Mouse (Mus musculus): ENCODE measurements around the gene Pip4k2c. TPM values are rescaled to one million over a fixed set of nuclear protein-coding genes. Genes with fewer than 3 reads are reported as not detected.

The Pip4k2c gene
- polyA plus RNA-seq, 2 experiments: 22.0 to 33.1 TPM

DNA sequence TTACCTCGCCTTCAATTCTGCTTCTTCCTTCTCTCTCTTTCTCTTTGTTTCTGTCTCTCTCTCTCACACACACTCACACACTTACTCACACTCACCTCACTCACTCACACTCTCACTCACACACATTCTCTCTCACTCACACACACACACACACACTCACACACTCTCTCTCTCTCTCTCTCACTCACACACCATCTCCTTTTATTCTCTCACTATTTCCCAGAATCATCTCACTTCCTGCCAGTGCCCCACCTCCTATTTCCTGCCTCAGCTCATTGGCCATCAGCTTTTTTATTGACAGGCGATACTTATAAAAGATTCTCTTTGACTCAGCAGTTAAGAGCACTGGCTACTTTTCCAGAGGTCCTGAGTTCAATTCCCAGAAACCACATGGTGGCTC, 7.0 kb upstream of the Pip4k2c start:
- H3K4me3 ChIP-seq (replicated peaks; ENCODE audit: low read length): no peak overlapping the region
- no peaks in the 10 kb centered on the region for H3K9me3 ChIP-seq (ENCODE audit: control insufficient read depth, low read length)
- H3K36me3 ChIP-seq (ENCODE audit: control insufficient read depth, insufficient read depth, low read length): no peaks in the 10 kb centered on the region
- H3K4me1 ChIP-seq (ENCODE audit: control insufficient read depth, insufficient read depth, low read length): no peaks in the 10 kb centered on the region
- DNase-seq (ENCODE audit: low spot score): no peak
- H3K27ac ChIP-seq (replicated peaks; ENCODE audit: low read depth, low read length): no peak overlapping the region
- no peak overlapping the region for H3K9ac ChIP-seq (ENCODE audit: low read depth, low read length, severe bottlenecking)
- ATAC-seq (ENCODE audit: low FRiP score, low read depth): no peak
- no peak for TF ChIP-seq POLR2A (IDR thresholded peaks at IDR 0.05; ENCODE audit: borderline replicate concordance, extremely low read depth, insufficient read depth, insufficient read length)
- no peak overlapping the region for H3K4me2 ChIP-seq (replicated peaks; ENCODE audit: low read depth, low read length, severe bottlenecking)
- WGBS: 94% methylated on average over 2 of the region's 2 CpGs
- H3K27me3 ChIP-seq (ENCODE audit: control insufficient read depth, insufficient read depth, low read length): no peaks in the 10 kb centered on the region

DNA sequence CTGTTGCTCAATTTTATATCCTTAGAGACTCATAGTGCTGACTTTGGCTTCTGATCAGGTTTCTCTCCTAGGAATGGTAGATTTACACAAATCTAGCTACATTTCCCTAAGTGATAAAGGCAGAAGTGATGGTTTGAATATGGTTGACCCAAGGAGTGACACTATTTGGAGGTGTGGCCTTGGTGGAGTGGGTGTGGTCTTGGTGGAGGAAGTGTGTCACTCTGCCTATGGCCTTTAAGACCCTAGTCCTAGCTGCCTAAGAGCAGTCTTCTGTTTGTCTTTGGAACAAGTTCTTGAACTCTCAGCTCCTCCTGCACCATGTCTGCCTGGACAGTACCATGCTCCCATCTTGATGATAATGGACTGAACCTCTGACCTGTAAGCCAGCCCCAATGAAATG, 5.8 kb upstream of the Pip4k2c start:
- Histone ChIP-seq H3K9me3 (ENCODE audit: control insufficient read depth, low read length) (no peaks in the 10 kb centered on the region), H3K27me3 (ENCODE audit: control insufficient read depth, insufficient read depth, low read length) (no peaks in the 10 kb centered on the region), H3K27ac (replicated peaks; ENCODE audit: low read depth, low read length) (no peak overlapping the region), H3K4me2 (replicated peaks; ENCODE audit: low read depth, low read length, severe bottlenecking) (no peak overlapping the region), H3K4me3 (replicated peaks; ENCODE audit: low read length) (no peak overlapping the region), H3K4me1 (ENCODE audit: control insufficient read depth, insufficient read depth, low read length) (no peaks in the 10 kb centered on the region), H3K9ac (ENCODE audit: low read depth, low read length, severe bottlenecking) (no peak overlapping the region), H3K36me3 (ENCODE audit: control insufficient read depth, insufficient read depth, low read length) (no peaks in the 10 kb centered on the region)
- ATAC-seq (ENCODE audit: low FRiP score, low read depth) (no peak), DNase-seq (ENCODE audit: low spot score) (no peak)
- TF ChIP-seq POLR2A (IDR thresholded peaks at IDR 0.05; ENCODE audit: borderline replicate concordance, extremely low read depth, insufficient read depth, insufficient read length): no peak

DNA sequence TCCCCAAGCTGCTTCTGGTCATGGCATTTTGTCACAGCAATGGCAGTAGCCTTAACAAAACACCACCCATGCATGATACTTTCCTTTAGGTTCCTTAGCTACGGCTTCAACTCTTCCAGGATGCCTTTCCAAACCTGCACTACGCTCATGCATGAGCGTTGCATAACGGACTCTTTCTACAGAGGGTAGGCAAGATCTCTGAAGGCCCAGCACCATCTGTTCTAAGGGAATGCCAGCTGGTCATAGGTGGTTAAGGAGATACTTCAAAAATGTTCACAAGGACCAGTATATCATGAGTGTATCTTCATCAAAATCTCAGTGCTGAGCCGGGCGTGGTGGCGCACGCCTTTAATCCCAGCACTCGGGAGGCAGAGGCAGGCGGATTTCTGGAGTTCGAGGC, 5.1 kb upstream of the Pip4k2c start:
- whole genome bisulfite sequencing: 95% methylated on average over 11 of the region's 11 CpGs
- H3K27me3 ChIP-seq (ENCODE audit: control insufficient read depth, insufficient read depth, low read length): no peaks in the 10 kb centered on the region
- no peak for DNase-seq (ENCODE audit: low spot score)
- no peak overlapping the region for H3K4me2 ChIP-seq (replicated peaks; ENCODE audit: low read depth, low read length, severe bottlenecking)
- TF ChIP-seq POLR2A (IDR thresholded peaks at IDR 0.05; ENCODE audit: borderline replicate concordance, extremely low read depth, insufficient read depth, insufficient read length): no peak
- no peaks in the 10 kb centered on the region for H3K4me1 ChIP-seq (ENCODE audit: control insufficient read depth, insufficient read depth, low read length)
- no peak for ATAC-seq (ENCODE audit: low FRiP score, low read depth)
- no peak overlapping the region for H3K9ac ChIP-seq (ENCODE audit: low read depth, low read length, severe bottlenecking)
- H3K9me3 ChIP-seq (ENCODE audit: control insufficient read depth, low read length): no peaks in the 10 kb centered on the region
- no peak overlapping the region for H3K4me3 ChIP-seq (replicated peaks; ENCODE audit: low read length)
- H3K27ac ChIP-seq (replicated peaks; ENCODE audit: low read depth, low read length): no peak overlapping the region
- H3K36me3 ChIP-seq (ENCODE audit: control insufficient read depth, insufficient read depth, low read length): no peaks in the 10 kb centered on the region

DNA sequence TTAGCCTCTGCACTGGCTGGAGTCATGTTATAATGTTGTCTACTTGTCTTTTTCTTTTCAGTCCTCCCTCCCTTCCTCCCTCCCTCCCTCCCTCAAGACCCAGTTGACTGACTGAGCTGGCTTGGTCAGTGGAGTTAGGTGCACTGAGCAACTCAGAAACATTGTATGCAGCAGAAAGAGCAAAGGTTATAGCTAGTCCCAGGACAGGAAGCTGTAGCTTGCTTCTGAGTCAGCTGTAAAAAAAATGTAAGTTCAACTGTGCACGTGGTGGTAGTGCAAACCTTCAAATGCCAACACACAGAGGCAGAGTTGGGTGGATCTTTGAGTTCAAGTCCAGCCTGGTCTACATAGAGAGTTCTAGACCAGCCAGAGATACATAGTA, 3.0 kb upstream of the Pip4k2c start:
- H3K4me2 ChIP-seq (replicated peaks; ENCODE audit: low read depth, low read length, severe bottlenecking): no peak overlapping the region
- DNase-seq (ENCODE audit: low spot score): no peak
- ATAC-seq (ENCODE audit: low FRiP score, low read depth): no peak
- TF ChIP-seq POLR2A (IDR thresholded peaks at IDR 0.05; ENCODE audit: borderline replicate concordance, extremely low read depth, insufficient read depth, insufficient read length): no peak
- no peak overlapping the region for H3K27ac ChIP-seq (replicated peaks; ENCODE audit: low read depth, low read length)
- H3K4me3 ChIP-seq (replicated peaks; ENCODE audit: low read length): no peak overlapping the region
- no peak overlapping the region for H3K9ac ChIP-seq (ENCODE audit: low read depth, low read length, severe bottlenecking)
- H3K36me3 ChIP-seq (ENCODE audit: control insufficient read depth, insufficient read depth, low read length): no peaks in the 10 kb centered on the region
- no peaks in the 10 kb centered on the region for H3K9me3 ChIP-seq (ENCODE audit: control insufficient read depth, low read length)
- whole genome bisulfite sequencing: 66% methylated on average over 1 of the region's 1 CpGs
- H3K4me1 ChIP-seq (ENCODE audit: control insufficient read depth, insufficient read depth, low read length): peaks cover 8% of the 10 kb centered on the region
- no peaks in the 10 kb centered on the region for H3K27me3 ChIP-seq (ENCODE audit: control insufficient read depth, insufficient read depth, low read length)

DNA sequence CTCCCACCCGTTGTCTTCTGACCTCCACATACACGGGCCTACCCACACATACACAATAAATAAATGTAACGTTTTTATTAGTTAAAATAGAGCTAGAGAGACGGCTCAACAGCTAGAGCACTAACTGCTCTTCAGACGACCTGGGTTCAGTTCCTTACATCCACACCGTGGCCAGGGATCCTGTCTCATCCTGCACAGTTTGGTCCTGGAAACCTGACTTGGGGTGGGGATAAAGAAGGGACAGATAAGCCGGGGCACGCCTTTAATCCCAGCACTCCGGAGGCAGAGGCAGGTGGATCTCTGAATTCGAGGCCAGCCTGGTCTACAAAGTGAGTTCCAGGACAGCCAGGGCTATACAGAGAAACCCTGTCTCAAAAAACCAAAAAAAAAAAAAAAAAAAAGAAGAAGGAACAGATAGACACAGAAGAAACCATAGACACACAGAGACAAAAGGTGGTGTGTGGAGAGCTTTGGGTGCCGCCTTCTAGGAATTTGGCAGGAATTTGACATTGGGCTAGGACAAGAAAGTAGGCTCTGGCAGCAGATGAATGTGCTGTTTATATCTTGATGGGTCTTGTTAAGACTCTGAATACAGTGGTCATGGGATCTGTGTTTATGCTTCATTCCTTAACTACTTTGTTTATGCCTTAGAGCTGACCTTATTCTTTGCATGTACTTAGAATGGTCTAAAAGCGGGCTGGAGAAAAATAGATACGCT, 2.5 kb upstream of the Pip4k2c start:
- Histone ChIP-seq H3K36me3 (ENCODE audit: control insufficient read depth, insufficient read depth, low read length) (0 out of 2 replicates have a peak, but pooled peaks cover under 1% of the 10 kb centered on the region), H3K4me2 (replicated peaks; ENCODE audit: low read depth, low read length, severe bottlenecking) (no peak overlapping the region), H3K27me3 (ENCODE audit: control insufficient read depth, insufficient read depth, low read length) (no peaks in the 10 kb centered on the region), H3K4me1 (ENCODE audit: control insufficient read depth, insufficient read depth, low read length) (peaks cover 8% of the 10 kb centered on the region), H3K27ac (replicated peaks; ENCODE audit: low read depth, low read length) (no peak overlapping the region), H3K4me3 (replicated peaks; ENCODE audit: low read length) (no peak overlapping the region), H3K9ac (ENCODE audit: low read depth, low read length, severe bottlenecking) (no peak overlapping the region), H3K9me3 (ENCODE audit: control insufficient read depth, low read length) (no peaks in the 10 kb centered on the region)
- DNase-seq (ENCODE audit: low spot score): no peak
- 80% methylated on average over 13 of the region's 13 CpGs for WGBS
- no peak for ATAC-seq (ENCODE audit: low FRiP score, low read depth)
- TF ChIP-seq POLR2A (IDR thresholded peaks at IDR 0.05; ENCODE audit: borderline replicate concordance, extremely low read depth, insufficient read depth, insufficient read length): no peak

Data from limb, embryonic 14.5 days (tissue).